Mouse (Mus musculus) adrenal gland, postnatal 25 days (tissue): ENCODE data around the gene Slc39a3. TPM values are rescaled to one million over a fixed set of nuclear protein-coding genes. Genes with fewer than 3 reads are reported as not detected.

Source experiments
- DNase-seq: peaks from one replicate; pipeline ENCODE4 v3.0.0; 2021; ENCODE audit warnings: mixed read lengths
- total RNA-seq: library from RNA; stranded (reverse); gene quantifications from 2 replicates; pipeline ENCODE4 v1.2.3, GENCODE M21; 2021

Slc39a3 gene
- total RNA-seq, 1 experiment from 2014 or later: 80.7 TPM

- no peak for DNase-seq
Observed at GRCm38 (mm10) chr10:80984223-80984622, 53.0 kb downstream of the Slc39a3 start.

- peak; percentile 55 for DNase-seq
Observed at GRCm38 (mm10) chr10:80982381-80982780, 54.8 kb downstream of the Slc39a3 start.

GRCm38 (mm10) chr10:80981564-80982112 is 55.6 kb downstream of the Slc39a3 start:
- no peak for DNase-seq

Other genes starting within 250 kb of the Slc39a3 start
- gene Sf3a2, start 239.2 kb downstream of the Slc39a3 start, total RNA-seq: 56.7 and 60.1 TPM in 2 replicates
- 114 and 132 TPM in 2 replicates for gene Plekhj1, start 238.8 kb downstream of the Slc39a3 start, total RNA-seq
- gene Amh, start 232.2 kb downstream of the Slc39a3 start, total RNA-seq: 0.79 and 0.90 TPM in 2 replicates
- 6.7 and 8.7 TPM in 2 replicates for gene Jsrp1, start 223.9 kb downstream of the Slc39a3 start, total RNA-seq
- gene Oaz1, start 210.8 kb downstream of the Slc39a3 start, total RNA-seq: 742 and 955 TPM in 2 replicates
- 3.5 and 5.1 TPM in 2 replicates for gene Lingo3, start 193.4 kb downstream of the Slc39a3 start, total RNA-seq
- 42.8 and 49.8 TPM in 2 replicates for gene Lsm7, start 182.2 kb downstream of the Slc39a3 start, total RNA-seq
- 38.8 and 48.5 TPM in 2 replicates for gene Sppl2b, start 182.2 kb downstream of the Slc39a3 start, total RNA-seq
- not detected in 2 replicates for gene Tmprss9, start 165.6 kb downstream of the Slc39a3 start, total RNA-seq
- 188 and 208 TPM in 2 replicates for gene Timm13, start 136.5 kb downstream of the Slc39a3 start, total RNA-seq
- gene Lmnb2, start 119.2 kb downstream of the Slc39a3 start, total RNA-seq: 14.4 and 15.2 TPM in 2 replicates
- gene Gadd45b, start 107.4 kb downstream of the Slc39a3 start, total RNA-seq: 15.3 and 15.4 TPM in 2 replicates
- 4.5 and 7.8 TPM in 2 replicates for gene Gng7, start 22.5 kb downstream of the Slc39a3 start, total RNA-seq
- 1.9 and 2.9 TPM in 2 replicates for gene Diras1, start 11.8 kb downstream of the Slc39a3 start, total RNA-seq
- 198 and 223 TPM in 2 replicates for gene Sgta, start 22.8 kb upstream of the Slc39a3 start, total RNA-seq
- 54.3 and 80.2 TPM in 2 replicates for gene Thop1, start 32.6 kb upstream of the Slc39a3 start, total RNA-seq
- gene Creb3l3, start 61.4 kb upstream of the Slc39a3 start, total RNA-seq: 1.6 and 2.7 TPM in 2 replicates
- gene Map2k2, start 68.5 kb upstream of the Slc39a3 start, total RNA-seq: 182 and 184 TPM in 2 replicates
- gene Zbtb7a, start 97.8 kb upstream of the Slc39a3 start, total RNA-seq: 72.8 and 96.8 TPM in 2 replicates
- 33.1 and 36.9 TPM in 2 replicates for gene Pias4, start 130.5 kb upstream of the Slc39a3 start, total RNA-seq
- 1,495 and 1,572 TPM in 2 replicates for gene Eef2, start 139.2 kb upstream of the Slc39a3 start, total RNA-seq
- 70.8 and 76.5 TPM in 2 replicates for gene Dapk3, start 145.6 kb upstream of the Slc39a3 start, total RNA-seq
- not detected in 2 replicates for gene 4930442H23Rik, start 146.4 kb upstream of the Slc39a3 start, total RNA-seq
- gene Nmrk2, start 164.6 kb upstream of the Slc39a3 start, total RNA-seq: not detected in 2 replicates
- gene Atcay, start 193.4 kb upstream of the Slc39a3 start, total RNA-seq: 1.0 and 2.8 TPM in 2 replicates
- 14.0 and 22.3 TPM in 2 replicates for gene Zfr2, start 195.7 kb upstream of the Slc39a3 start, total RNA-seq
- gene Matk, start 215.5 kb upstream of the Slc39a3 start, total RNA-seq: 0.82 and 1.4 TPM in 2 replicates
- 116 and 128 TPM in 2 replicates for gene Mrpl54, start 229.5 kb upstream of the Slc39a3 start, total RNA-seq
- gene Apba3, start 229.5 kb upstream of the Slc39a3 start, total RNA-seq: 70.4 and 110 TPM in 2 replicates